Mouse (Mus musculus) G1E (cell line): ENCODE measurements around the gene Fosl2.

Source experiments
- POLR2AphosphoS5 ChIP-seq: IDR thresholded peaks from 2 replicates; pipeline ENCODE4 v1.6.1; 2012; ENCODE audit warnings: low read depth, low read length, inconsistent platforms; ENCODE audit not compliant: insufficient replicate concordance
- TAL1 ChIP-seq: conservative IDR thresholded peaks from 2 replicates; pipeline ENCODE4 v1.6.1; 2012; ENCODE audit warnings: low read depth, low read length, inconsistent platforms, mixed read lengths

GRCm38 (mm10) chr5:32092281-32092680, 43.3 kb upstream of the Fosl2 start:
- TF ChIP-seq TAL1 = no peak
- TF ChIP-seq POLR2AphosphoS5 = no peak
